Mouse (Mus musculus) heart, embryonic 10.5 days (tissue): Measurements from ENCODE around the gene Dpep3. TPM values are rescaled to one million over a fixed set of nuclear protein-coding genes. Genes with fewer than 3 reads are reported as not detected.
A peak's percentile ranks its signal among the peaks of the same experiment; 100 is the strongest.
"Not testable (repeated sequence)": the region's sequence is repeated elsewhere in the genome, so short reads cannot be mapped to it uniquely, and the experiment has no call there.

Experiments
- DNase-seq: peaks from one replicate; pipeline ENCODE4 v3.0.0-alpha.2; 2017; ENCODE audit warnings: low spot score
- H3K27ac ChIP-seq: fragments of 300-500 bp; sonication (generic); 2 replicates; pipeline ENCODE4 v1.5.1; 2016; ENCODE audit warnings: mild to moderate bottlenecking
- H3K27me3 ChIP-seq: fragments of 300-500 bp; sonication (generic); 2 replicates; pipeline ENCODE4 v1.6.1; 2016; ENCODE audit warnings: mild to moderate bottlenecking; ENCODE audit not compliant: poor library complexity, insufficient read depth, severe bottlenecking
- H3K36me3 ChIP-seq: fragments of 300-500 bp; sonication (generic); 2 replicates; pipeline ENCODE4 v1.6.1; 2016; ENCODE audit warnings: mild to moderate bottlenecking, moderate library complexity
- H3K4me1 ChIP-seq: fragments of 300-500 bp; sonication (generic); 2 replicates; pipeline ENCODE4 v1.6.1; 2016; ENCODE audit warnings: mild to moderate bottlenecking
- H3K4me3 ChIP-seq: fragments of 300-500 bp; sonication (generic); 2 replicates; pipeline ENCODE4 v1.5.1; 2016; ENCODE audit warnings: mild to moderate bottlenecking, moderate library complexity
- H3K9me3 ChIP-seq: fragments of 300-500 bp; sonication (generic); 2 replicates; pipeline ENCODE4 v1.6.1; 2016; ENCODE audit warnings: mild to moderate bottlenecking, moderate library complexity
- WGBS: fragments of 180-500 bp; shearing (Covaris S2); methylation state at CpG from one replicate; pipeline ENCODE4 v1.1.7; 2016; 5-methylcytosine and 5-hydroxymethylcytosine counted together
- polyA plus RNA-seq: library from polyadenylated mRNA; unstranded; fragments of >200 nt; fragmentation: Nextera tagmentation; extraction: Ambion mirVana; gene quantifications from 2 replicates; pipeline ENCODE4 v1.2.1, GENCODE M21; 2016

The Dpep3 gene
- not detected in 2 replicates for polyA plus RNA-seq

- H3K27me3 ChIP-seq = no peaks in the 10 kb centered on the region
- DNase-seq = no peak
- 0 out of 2 replicates have a peak, but pooled peaks cover 3% of the 10 kb centered on the region for H3K4me1 ChIP-seq
- no peak within 1 kb of the TSS for H3K27ac ChIP-seq
- no peak within 1 kb of the TSS for H3K4me3 ChIP-seq
- H3K9me3 ChIP-seq = no peaks in the 10 kb centered on the region
- H3K36me3 ChIP-seq = no peaks in the 10 kb centered on the region
- WGBS = 91% methylated on average over 15 of the region's 15 CpGs
These were observed at the start of gene Dpep3 for GRCm38 (mm10) chr8:105979325-105979724. TSS of gene Dpep3 (minus strand) at chr8:105979429.

GRCm38 (mm10) chr8:106022483-106022882 is 43.3 kb upstream of the Dpep3 start:
- Histone ChIP-seq H3K36me3 (peaks cover 21% of the 10 kb centered on the region), H3K27me3 (no peaks in the 10 kb centered on the region)
- peak; percentile 88 for DNase-seq

GRCm38 (mm10) chr8:106018039-106018438 is 38.8 kb upstream of the Dpep3 start:
- no peak for DNase-seq
- no peak overlapping the region for H3K27ac ChIP-seq
- peaks cover 28% of the 10 kb centered on the region for H3K36me3 ChIP-seq
- H3K9me3 ChIP-seq = no peaks in the 10 kb centered on the region
- no peaks in the 10 kb centered on the region for H3K27me3 ChIP-seq
- H3K4me3 ChIP-seq = no peak overlapping the region
- WGBS = 64% methylated on average over 3 of the region's 3 CpGs
- no peaks in the 10 kb centered on the region for H3K4me1 ChIP-seq

More at GRCm38 (mm10) chr8:106022483-106022882, 43.3 kb upstream of the Dpep3 start:
- Histone ChIP-seq H3K27ac (no peak overlapping the region), H3K4me1 (no peaks in the 10 kb centered on the region), H3K4me3 (no peak overlapping the region), H3K9me3 (no peaks in the 10 kb centered on the region)

DNA sequence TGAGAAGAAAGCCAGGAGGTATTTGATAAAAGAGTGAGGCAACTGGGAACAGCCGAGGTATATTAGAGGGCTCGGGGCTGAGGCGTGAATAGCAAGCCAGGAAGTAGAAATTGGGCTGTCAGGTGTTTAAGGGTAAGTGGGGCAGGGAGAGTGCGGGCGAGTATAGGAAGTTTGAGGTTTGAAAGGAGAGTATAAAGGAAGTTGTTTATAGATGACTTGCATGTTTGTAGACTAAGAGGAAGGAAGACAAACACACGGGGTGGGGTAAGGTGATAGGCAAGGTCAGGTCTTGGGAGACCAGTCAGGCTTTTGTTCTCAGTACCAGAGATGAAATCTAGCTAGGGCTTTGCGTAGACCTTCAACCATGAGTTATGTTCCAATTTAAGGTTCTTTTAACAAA is 37.9 kb upstream of the Dpep3 start:
- 87% methylated on average over 7 of the region's 7 CpGs for WGBS
- H3K36me3 ChIP-seq = peaks cover 28% of the 10 kb centered on the region

GRCm38 (mm10) chr8:106016284-106016683 is 37.1 kb upstream of the Dpep3 start:
- Histone ChIP-seq H3K4me1 (0 out of 2 replicates have a peak, but pooled peaks cover 5% of the 10 kb centered on the region), H3K9me3 (no peaks in the 10 kb centered on the region), H3K27me3 (no peaks in the 10 kb centered on the region), H3K4me3 (no peak overlapping the region), H3K27ac (no peak overlapping the region), H3K36me3 (peaks cover 23% of the 10 kb centered on the region)
- 76% methylated on average over 6 of the region's 6 CpGs for WGBS
- no peak for DNase-seq

More for the DNA sequence above, 37.9 kb upstream of the Dpep3 start:
- Histone ChIP-seq H3K9me3 (no peaks in the 10 kb centered on the region), H3K27me3 (no peaks in the 10 kb centered on the region), H3K27ac (no peak overlapping the region), H3K4me1 (no peaks in the 10 kb centered on the region), H3K4me3 (no peak overlapping the region)
- no peak for DNase-seq

DNA sequence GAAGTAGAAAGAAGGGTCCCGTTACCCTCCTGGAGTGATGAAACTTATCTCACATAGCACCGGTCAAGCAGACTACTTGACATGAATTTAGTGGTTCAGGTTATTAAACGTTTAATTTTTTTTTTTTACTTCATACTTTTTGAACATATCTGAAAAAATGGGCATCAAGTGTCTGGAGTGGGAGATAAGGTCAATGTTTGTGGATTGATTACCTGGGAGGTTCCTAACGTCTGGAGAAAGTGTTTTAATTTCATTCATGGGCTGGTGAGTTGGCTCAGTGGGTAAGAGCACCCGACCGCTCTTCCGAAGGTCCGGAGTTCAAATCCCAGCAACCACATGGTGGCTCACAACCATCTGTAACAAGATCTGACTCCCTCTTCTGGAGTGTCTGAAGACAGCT is 33.0 kb upstream of the Dpep3 start:
- Histone ChIP-seq H3K4me3 (peak overlapping the region; percentile 97), H3K4me1 (peaks cover 21% of the 10 kb centered on the region), H3K36me3 (peaks cover 15% of the 10 kb centered on the region)
- WGBS = 77% methylated on average over 8 of the region's 8 CpGs
- not testable (repeated sequence) for DNase-seq, H3K9me3 ChIP-seq, H3K27me3 ChIP-seq, H3K27ac ChIP-seq

DNA sequence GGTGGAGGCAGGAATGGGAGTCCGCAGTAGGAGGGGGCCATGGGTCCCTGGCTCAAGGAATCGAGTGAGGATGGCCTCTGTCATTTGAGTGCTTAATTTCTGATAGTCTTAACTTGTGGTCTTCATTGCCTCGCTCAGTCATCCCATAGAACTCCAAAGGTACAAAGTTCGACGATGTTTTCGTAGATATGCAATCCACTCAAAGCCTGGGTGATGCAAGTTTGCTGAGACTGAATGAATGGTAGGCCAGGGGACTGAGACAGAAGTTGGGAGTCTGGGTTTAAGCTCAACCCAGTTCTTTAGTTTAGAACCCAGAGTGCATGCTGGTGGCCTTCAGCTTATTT is 32.4 kb upstream of the Dpep3 start, which contains the start of gene Ddx28:
Gene Ddx28, minus strand, starts transcription at position 240 of the 344 bp plus-strand sequence.
- 1% methylated on average over 6 of the region's 6 CpGs for WGBS

DNA sequence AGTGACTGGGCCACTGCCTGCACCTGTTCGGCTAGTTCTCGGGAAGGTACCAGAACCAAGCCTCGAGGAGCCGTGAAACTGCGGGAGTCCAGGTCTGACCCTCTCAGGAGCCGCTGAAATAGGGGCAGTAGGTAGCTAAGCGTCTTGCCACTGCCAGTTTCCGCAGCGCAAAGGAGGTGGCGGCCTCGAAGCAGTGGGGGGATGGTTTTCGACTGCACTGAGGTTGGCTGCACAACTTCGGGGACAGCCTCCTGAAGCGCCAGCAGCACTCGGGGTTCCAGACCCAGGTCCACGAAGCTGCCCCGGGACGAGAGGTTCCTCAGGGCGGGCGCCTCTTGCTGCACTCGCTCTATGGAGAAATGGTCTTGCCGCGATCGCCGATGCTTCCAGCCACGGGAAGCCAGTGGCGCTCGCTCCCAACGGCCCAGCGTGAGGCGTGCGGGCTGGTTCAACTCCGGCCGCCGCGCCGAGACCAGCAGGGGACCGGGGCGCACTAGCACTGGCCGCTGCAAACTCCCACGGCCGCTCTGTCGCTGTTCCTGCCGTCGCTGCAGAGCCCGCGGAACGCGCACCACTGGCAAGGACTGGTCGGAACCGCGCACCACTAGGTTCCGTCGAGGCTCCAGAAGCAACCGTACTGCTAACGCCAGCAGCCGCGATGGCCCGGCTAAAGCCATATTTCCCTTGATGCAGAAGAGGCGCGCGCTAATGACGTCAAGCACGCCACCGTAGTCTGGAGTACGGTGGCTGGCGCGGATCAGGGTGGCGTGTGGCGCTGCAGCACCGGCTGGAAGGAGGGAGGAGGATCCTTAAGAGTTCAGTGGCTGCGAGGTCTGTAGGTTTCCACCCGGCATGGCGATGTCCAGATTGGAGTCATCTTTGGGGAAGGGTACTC is 31.8 kb upstream of the Dpep3 start:
- Histone ChIP-seq H3K27me3 (no peaks in the 10 kb centered on the region), H3K36me3 (peaks cover 10% of the 10 kb centered on the region), H3K4me3 (peak overlapping the region; percentile 97), H3K9me3 (no peaks in the 10 kb centered on the region), H3K4me1 (peaks cover 21% of the 10 kb centered on the region), H3K27ac (peak overlapping the region; percentile 92)
- 1% methylated on average over 74 of the region's 74 CpGs for WGBS
- DNase-seq = peak; percentile 95

More for the DNA sequence above, 32.4 kb upstream of the Dpep3 start, which contains the start of gene Ddx28:
- Histone ChIP-seq H3K9me3 (no peaks in the 10 kb centered on the region), H3K27me3 (no peaks in the 10 kb centered on the region), H3K36me3 (peaks cover 14% of the 10 kb centered on the region), H3K4me3 (peak within 1 kb of the TSS; percentile 97), H3K4me1 (peaks cover 21% of the 10 kb centered on the region), H3K27ac (peak within 1 kb of the TSS; percentile 92)
- no peak for DNase-seq

GRCm38 (mm10) chr8:106007891-106008290 is 28.7 kb upstream of the Dpep3 start:
- not testable (repeated sequence) for H3K27ac ChIP-seq, H3K4me3 ChIP-seq, DNase-seq, H3K36me3 ChIP-seq, H3K9me3 ChIP-seq, H3K27me3 ChIP-seq
- 62% methylated on average over 3 of the region's 3 CpGs for WGBS
- H3K4me1 ChIP-seq = peaks cover 21% of the 10 kb centered on the region

GRCm38 (mm10) chr8:106007135-106007534 is 27.9 kb upstream of the Dpep3 start:
- no peak for DNase-seq
- Histone ChIP-seq H3K36me3 (0 out of 2 replicates have a peak, but pooled peaks cover 4% of the 10 kb centered on the region), H3K4me3 (no peak overlapping the region), H3K4me1 (peaks cover 21% of the 10 kb centered on the region), H3K9me3 (no peaks in the 10 kb centered on the region), H3K27me3 (no peaks in the 10 kb centered on the region), H3K27ac (no peak overlapping the region)
- 59% methylated on average over 3 of the region's 3 CpGs for WGBS

GRCm38 (mm10) chr8:106006413-106006812 is 27.2 kb upstream of the Dpep3 start:
- no peak for DNase-seq
- Histone ChIP-seq H3K36me3 (0 out of 2 replicates have a peak, but pooled peaks cover 4% of the 10 kb centered on the region), H3K4me1 (peaks cover 16% of the 10 kb centered on the region), H3K4me3 (no peak overlapping the region), H3K27ac (no peak overlapping the region), H3K9me3 (no peaks in the 10 kb centered on the region), H3K27me3 (no peaks in the 10 kb centered on the region)
- 81% methylated on average over 4 of the region's 4 CpGs for whole genome bisulfite sequencing

DNA sequence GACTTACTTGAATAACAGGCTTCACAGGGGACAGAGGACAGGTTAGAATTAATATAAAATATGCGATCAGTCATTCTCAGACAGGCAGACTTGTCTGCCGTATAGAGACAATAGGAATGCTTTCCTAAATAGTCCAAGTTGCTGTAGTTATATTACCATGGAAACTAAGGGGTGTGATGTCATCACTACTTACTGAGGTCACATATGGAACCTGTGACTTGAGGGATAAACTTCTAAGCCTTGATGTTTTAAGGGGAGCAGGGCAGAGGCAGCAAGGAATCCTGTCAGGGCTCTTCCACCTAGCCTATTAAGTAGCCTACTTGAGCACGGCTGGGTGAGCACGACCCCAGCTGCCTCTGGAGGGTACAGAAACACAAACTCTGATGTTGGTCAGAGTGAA is 26.6 kb upstream of the Dpep3 start, which contains the start of gene Dpep2nb:
Gene Dpep2nb, minus strand, starts transcription at position 101 of the 400 bp plus-strand sequence.
- H3K27ac ChIP-seq = no peak within 1 kb of the TSS
- peaks cover 13% of the 10 kb centered on the region for H3K4me1 ChIP-seq
- no peaks in the 10 kb centered on the region for H3K9me3 ChIP-seq
- no peak within 1 kb of the TSS for H3K4me3 ChIP-seq
- H3K27me3 ChIP-seq = no peaks in the 10 kb centered on the region
- 82% methylated on average over 4 of the region's 4 CpGs for WGBS
- no peak for DNase-seq
- H3K36me3 ChIP-seq = 0 out of 2 replicates have a peak, but pooled peaks cover 4% of the 10 kb centered on the region

GRCm38 (mm10) chr8:106004538-106005207 is 25.4 kb upstream of the Dpep3 start:
- no peak for DNase-seq
- Histone ChIP-seq H3K36me3 (0 out of 2 replicates have a peak, but pooled peaks cover under 1% of the 10 kb centered on the region), H3K27ac (no peak overlapping the region), H3K4me3 (no peak overlapping the region), H3K27me3 (no peaks in the 10 kb centered on the region), H3K9me3 (no peaks in the 10 kb centered on the region), H3K4me1 (peaks cover under 1% of the 10 kb centered on the region; the same call in 1 of the 2 replicates)
- 78% methylated on average over 8 of the region's 8 CpGs for WGBS
